Mouse (Mus musculus) liver, postnatal 0 days (tissue): Measurements from ENCODE around the gene Rpf1.

Experiments
- CTCF ChIP-seq: sonication (generic); IDR thresholded peaks from 2 replicates; pipeline ENCODE4 v1.5.1; 2016; ENCODE audit warnings: antibody characterized with exemption, low read depth
- EP300 ChIP-seq: IDR thresholded peaks from 2 replicates; pipeline ENCODE4 v1.6.1; 2016; ENCODE audit warnings: antibody characterized with exemption, low read depth, mild to moderate bottlenecking

DNA sequence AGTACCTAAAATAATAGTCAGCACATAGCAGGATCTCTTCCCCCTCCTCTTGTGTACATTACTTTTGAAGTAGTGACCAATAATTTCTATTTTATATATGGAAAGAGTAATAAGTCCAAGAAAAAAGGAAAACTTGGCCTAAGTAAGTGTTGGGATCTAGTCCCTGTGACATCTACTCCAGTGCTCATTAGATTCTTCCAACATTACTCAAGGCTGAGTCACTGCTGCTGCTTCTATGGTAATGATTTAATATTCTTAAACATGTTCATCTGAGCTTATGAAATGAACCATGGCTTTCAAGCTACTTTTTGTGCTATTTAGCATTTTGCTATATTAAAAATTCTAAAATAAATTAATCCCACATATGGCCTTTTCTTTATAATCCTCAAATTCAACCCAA, 47.5 kb downstream of the Rpf1 start:
- no peak for TF ChIP-seq CTCF
- no peak for TF ChIP-seq EP300
